ENCODE assay signal across 8 mouse cellular contexts in genomic region chr6:95718969-95719333, GRCm38 (mm10). TPM values are rescaled to one million over a fixed set of nuclear protein-coding genes. Genes with fewer than 3 reads are reported as not detected.
DNase-seq lines count a peak whose midpoint lies in the region; ATAC-seq and TF ChIP-seq lines count a peak whose summit lies in the region.

No protein-coding gene starts in this region.

- WGBS in lung, adult 2 months: 0% methylated on average over 1 of the region's 1 CpGs
- 0% methylated on average over 1 of the region's 1 CpGs for WGBS in thymus, adult 2 months

- H3K4me3 ChIP-seq in lung, adult 2 months (replicated peaks; ENCODE audit: extremely low read depth, low read depth, low read length): peak overlapping the region; percentile 46
- peak overlapping the region; percentile 2; the same call in 1 of the 2 replicates for H3K4me3 ChIP-seq in brown adipose tissue, adult 24 weeks (ENCODE audit: insufficient read depth, low read depth, low read length)
- no peak overlapping the region; the same call in 1 of the 2 replicates for H3K4me3 ChIP-seq in thymus, adult 2 months (ENCODE audit: control insufficient read depth, insufficient read depth, low read length)

- H3K36me3 ChIP-seq in thymus, adult 2 months (ENCODE audit: control insufficient read depth, insufficient read depth, low read length): no peaks in the 10 kb centered on the region

- no peak for DNase-seq in lung, adult 2 months
- no peak for DNase-seq in lung, postnatal 10 days
- no peak for DNase-seq in urinary bladder, postnatal 10 days (ENCODE audit: low spot score)
- DNase-seq in thymus, adult 2 months: no peak
- no peak for DNase-seq in left cerebral cortex, postnatal 10 days (ENCODE audit: extremely low spot score in 1 of 2, low spot score in 2 of 2)

- H3K4me1 ChIP-seq in lung, adult 2 months (ENCODE audit: control insufficient read depth, insufficient read depth, low read length): no peaks in the 10 kb centered on the region
- peaks cover 4% of the 10 kb centered on the region; the same call in 1 of the 2 replicates for H3K4me1 ChIP-seq in brown adipose tissue, adult 24 weeks (ENCODE audit: control insufficient read depth, insufficient read depth, insufficient read length, low read length)
- H3K4me1 ChIP-seq in thymus, adult 2 months (replicated peaks; ENCODE audit: control insufficient read depth, insufficient read depth, low read length): peaks cover 7% of the 10 kb centered on the region

- no peak for TF ChIP-seq POLR2A in lung, adult 2 months (IDR thresholded peaks at IDR 0.05; ENCODE audit: borderline replicate concordance, extremely low read depth, low read depth, low read length)
- no peak for TF ChIP-seq POLR2A in thymus, adult 2 months (IDR thresholded peaks at IDR 0.05; ENCODE audit: control insufficient read depth, extremely low read depth, insufficient read depth, low read length, poor library complexity)

- no peak for TF ChIP-seq CTCF in lung, adult 2 months (IDR thresholded peaks at IDR 0.05; ENCODE audit: insufficient read depth, low read length)
- no peak for TF ChIP-seq CTCF in thymus, adult 2 months (IDR thresholded peaks at IDR 0.05; ENCODE audit: borderline replicate concordance, control insufficient read depth, extremely low read depth, insufficient read depth, low read length, poor library complexity)

- ATAC-seq in hematopoietic stem cell, adult 5-6 weeks (replicated peaks in 1 of 2; ENCODE audit: insufficient read depth in 1 of 2, low FRiP score in 2 of 2, low TSS enrichment in 1 of 2, low read depth in 1 of 2, poor library complexity in 2 of 2, severe bottlenecking in 2 of 2): peak; percentile 30 to 32
- peak; percentile 64 for ATAC-seq in megakaryocyte-erythroid progenitor cell, adult 5-6 weeks (replicated peaks; ENCODE audit: low FRiP score, low TSS enrichment, poor library complexity, severe bottlenecking)

- no peak overlapping the region for H3K27ac ChIP-seq in brown adipose tissue, adult 24 weeks (replicated peaks; ENCODE audit: low read depth, low read length)
- no peak overlapping the region for H3K27ac ChIP-seq in thymus, adult 2 months (ENCODE audit: control insufficient read depth, insufficient read depth, low read length)

- H3K27me3 ChIP-seq in thymus, adult 2 months (ENCODE audit: control insufficient read depth, insufficient read depth, low read length): no peaks in the 10 kb centered on the region

- intact Hi-C loops in left cerebral cortex, postnatal 10 days (cut with DNase I): no loop called here

RNA-seq across cellular contexts. Expression of gene Suclg2, which starts 0.4 kb away (rescaled TPM):
- polyA plus RNA-seq in lung, adult 2 months (2012; rRNA removed): 6.7 and 9.0 TPM in 2 replicates
- polyA plus RNA-seq in brown adipose tissue, adult 24 weeks (2012; ENCODE audit: insufficient read depth, insufficient read length, missing spikeins): 125 and 134 TPM in 2 replicates
- total RNA-seq in hematopoietic stem cell, adult 5-6 weeks (2017): 99.7 and 131 TPM in 2 replicates
- 53.1 and 54.7 TPM in 2 replicates for total RNA-seq in megakaryocyte-erythroid progenitor cell, adult 5-6 weeks (2014; fragmentation: Nextera tagmentation)
- total RNA-seq in megakaryocyte-erythroid progenitor cell, adult 5-6 weeks (2017): 103 and 113 TPM in 2 replicates
- 6.5 and 8.7 TPM in 2 replicates for polyA plus RNA-seq in thymus, adult 2 months (2012; rRNA removed)
- total RNA-seq in left cerebral cortex, postnatal 10 days (2021): 10 to 100 TPM; 14.4 to 15.3 TPM
